Mouse (Mus musculus) kidney, postnatal 36 days (tissue): ENCODE data around the gene Gstm2.
"Not testable (repeated sequence)": the region's sequence is repeated elsewhere in the genome, so short reads cannot be mapped to it uniquely, and the experiment has no call there.

Source experiments
- DNase-seq, 2 experiments: peaks; one replicate each; pipeline ENCODE4 v3.0.0; 2021 to 2022; ENCODE audit warnings: mixed read lengths in 2 of 2

Gstm2 gene

GRCm38 (mm10) chr3:107995974-107996373 is 9.7 kb upstream of the Gstm2 start:
- DNase-seq: not testable (repeated sequence)

- not testable (repeated sequence) for DNase-seq
These were observed 1.1 kb downstream of the Gstm2 start for GRCm38 (mm10) chr3:107985141-107985540.

GRCm38 (mm10) chr3:107984471-107984870 is 1.8 kb downstream of the Gstm2 start:
- no peak for DNase-seq

DNA sequence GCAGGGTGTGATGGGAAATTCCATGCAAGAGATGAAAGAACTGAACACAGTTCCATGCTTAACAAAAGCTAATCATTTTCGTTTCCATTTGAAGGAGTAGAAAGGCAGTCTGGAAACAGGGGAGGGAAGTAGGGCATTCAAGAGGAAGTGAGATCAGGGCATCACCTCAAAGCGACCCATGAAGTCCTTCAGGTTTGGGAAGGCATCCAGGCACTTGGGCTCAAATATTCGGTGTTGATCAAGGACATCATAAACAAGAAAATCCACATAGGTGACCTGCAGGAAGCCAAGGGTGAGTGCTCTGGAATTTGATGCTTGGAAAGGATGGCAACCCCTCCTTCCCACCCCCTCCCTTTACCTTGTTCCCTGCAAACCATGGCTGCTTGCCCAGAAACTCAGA is 2.5 kb downstream of the Gstm2 start:
- peak in 1 of 2 experiments; percentile 18 for DNase-seq

- DNase-seq: no peak
These were observed 3.5 kb downstream of the Gstm2 start for GRCm38 (mm10) chr3:107982726-107983125.

DNA sequence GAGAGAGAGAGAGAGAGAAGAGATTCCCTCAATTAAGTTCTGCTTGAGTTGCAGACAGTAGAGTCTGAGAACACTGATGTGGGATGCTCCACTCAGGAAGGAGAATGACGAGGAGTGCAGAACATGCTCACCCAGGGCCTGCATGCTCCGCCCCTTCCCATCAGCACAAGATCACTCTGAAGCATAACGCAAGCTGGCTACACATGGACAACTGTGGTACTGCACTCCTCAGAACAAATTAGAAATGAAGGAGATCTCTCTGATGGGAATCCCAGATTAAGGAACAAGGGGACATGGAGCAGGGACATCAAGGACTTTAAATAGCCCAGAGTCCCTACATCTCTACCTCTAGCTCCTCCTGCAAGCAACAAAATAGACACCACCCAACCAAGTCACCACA is 5.0 kb downstream of the Gstm2 start:
- no peak for DNase-seq

DNA sequence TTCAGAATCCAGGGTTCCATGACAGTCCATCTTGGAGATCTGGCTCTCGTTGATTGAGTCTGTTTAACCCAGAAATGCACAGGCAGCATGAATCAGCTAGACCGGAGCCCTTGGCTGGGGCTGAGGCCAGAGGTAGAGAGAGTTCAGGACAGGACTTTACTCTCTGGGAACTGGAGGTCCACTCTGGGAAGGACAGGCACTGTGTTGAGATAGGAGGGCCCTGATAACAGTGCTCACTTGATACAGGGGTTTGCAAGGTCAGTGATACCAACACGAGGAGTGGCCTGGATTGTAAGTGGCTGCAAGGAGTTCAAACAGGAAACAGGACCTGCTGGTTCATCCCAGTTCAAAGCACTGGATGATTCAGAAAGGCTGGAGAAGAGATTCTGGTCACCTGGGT is 8.6 kb downstream of the Gstm2 start:
- DNase-seq: no peak

- no peak for DNase-seq
These were observed 12.0 kb downstream of the Gstm2 start for GRCm38 (mm10) chr3:107974237-107974636.

GRCm38 (mm10) chr3:107972070-107972469 is 14.2 kb downstream of the Gstm2 start:
- no peak for DNase-seq

- DNase-seq: not testable (repeated sequence)
These were observed 15.2 kb downstream of the Gstm2 start for GRCm38 (mm10) chr3:107971101-107971500.

- DNase-seq: no peak
These were observed 17.4 kb downstream of the Gstm2 start, which contains the start of gene Gstm3 for GRCm38 (mm10) chr3:107968724-107969395. Gene Gstm3, minus strand, starts transcription at chr3:107969283.

- DNase-seq: no peak
These were observed 19.6 kb downstream of the Gstm2 start for GRCm38 (mm10) chr3:107966631-107967030.

- DNase-seq: no peak
These were observed 20.7 kb downstream of the Gstm2 start for GRCm38 (mm10) chr3:107965592-107965991.

DNA sequence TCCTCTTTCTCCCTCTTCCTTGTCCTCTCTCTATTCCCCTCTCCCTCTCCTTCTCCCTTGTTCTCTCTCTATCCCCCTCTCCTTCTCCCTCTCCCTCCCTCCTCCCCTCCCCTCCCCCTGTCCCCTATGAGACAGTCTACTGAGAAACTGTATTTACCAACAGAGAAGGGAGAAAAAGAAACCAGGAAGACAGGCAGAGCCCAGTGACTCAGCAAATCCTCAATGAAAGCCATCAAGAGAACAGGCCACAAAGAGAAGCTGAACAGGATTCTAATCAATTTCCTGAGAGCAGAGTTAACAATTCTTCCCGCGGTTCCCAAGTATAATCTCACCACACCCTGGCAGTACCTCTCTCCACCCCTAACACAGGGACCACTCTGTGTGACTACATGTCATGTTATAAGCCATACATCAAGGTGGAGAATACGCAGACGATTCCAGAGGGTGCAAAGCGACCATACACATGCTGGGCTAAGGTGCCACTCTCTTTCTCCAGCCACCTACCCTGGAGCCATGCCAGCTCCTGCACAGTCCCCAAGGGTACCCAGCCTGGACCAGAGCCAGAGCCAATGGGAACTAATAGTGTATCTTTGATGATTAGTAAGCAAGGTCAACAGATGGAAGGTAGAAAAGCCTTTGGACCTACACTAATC is 21.5 kb downstream of the Gstm2 start:
- DNase-seq: no peak

- DNase-seq: no peak
These were observed 22.2 kb downstream of the Gstm2 start for GRCm38 (mm10) chr3:107964026-107964425.

- not testable (repeated sequence) for DNase-seq
These were observed 31.0 kb downstream of the Gstm2 start for GRCm38 (mm10) chr3:107955260-107955659.

- no peak for DNase-seq
These were observed 32.3 kb downstream of the Gstm2 start for GRCm38 (mm10) chr3:107953906-107954305.

- peak; percentile 72 to 90 for DNase-seq
These were observed 32.9 kb downstream of the Gstm2 start for GRCm38 (mm10) chr3:107953328-107953755.

- DNase-seq: no peak
These were observed 35.7 kb downstream of the Gstm2 start for GRCm38 (mm10) chr3:107950531-107950930.

DNA sequence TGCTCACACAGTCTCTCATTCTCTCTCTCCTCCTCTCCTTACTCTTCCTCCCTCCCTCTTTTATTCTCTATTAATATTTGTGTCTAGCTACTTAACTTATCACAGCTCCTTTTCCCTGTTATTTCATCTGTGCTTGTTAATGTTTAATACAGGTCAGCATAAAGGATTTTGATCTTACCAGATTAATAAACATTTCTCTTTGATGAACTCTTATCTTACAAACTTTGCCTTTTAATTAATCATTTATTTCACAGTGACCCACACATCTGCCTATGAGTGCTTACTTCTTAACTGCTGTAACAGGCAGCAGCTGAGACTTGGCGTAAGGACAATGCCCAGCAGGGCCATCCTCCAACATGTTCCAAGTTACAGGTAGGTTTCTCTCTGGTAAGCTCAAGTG is 36.8 kb downstream of the Gstm2 start:
- DNase-seq: not testable (repeated sequence)

- DNase-seq: peak in 1 of 2 experiments; percentile 43
These were observed 40.5 kb downstream of the Gstm2 start for GRCm38 (mm10) chr3:107945729-107946128.

DNA sequence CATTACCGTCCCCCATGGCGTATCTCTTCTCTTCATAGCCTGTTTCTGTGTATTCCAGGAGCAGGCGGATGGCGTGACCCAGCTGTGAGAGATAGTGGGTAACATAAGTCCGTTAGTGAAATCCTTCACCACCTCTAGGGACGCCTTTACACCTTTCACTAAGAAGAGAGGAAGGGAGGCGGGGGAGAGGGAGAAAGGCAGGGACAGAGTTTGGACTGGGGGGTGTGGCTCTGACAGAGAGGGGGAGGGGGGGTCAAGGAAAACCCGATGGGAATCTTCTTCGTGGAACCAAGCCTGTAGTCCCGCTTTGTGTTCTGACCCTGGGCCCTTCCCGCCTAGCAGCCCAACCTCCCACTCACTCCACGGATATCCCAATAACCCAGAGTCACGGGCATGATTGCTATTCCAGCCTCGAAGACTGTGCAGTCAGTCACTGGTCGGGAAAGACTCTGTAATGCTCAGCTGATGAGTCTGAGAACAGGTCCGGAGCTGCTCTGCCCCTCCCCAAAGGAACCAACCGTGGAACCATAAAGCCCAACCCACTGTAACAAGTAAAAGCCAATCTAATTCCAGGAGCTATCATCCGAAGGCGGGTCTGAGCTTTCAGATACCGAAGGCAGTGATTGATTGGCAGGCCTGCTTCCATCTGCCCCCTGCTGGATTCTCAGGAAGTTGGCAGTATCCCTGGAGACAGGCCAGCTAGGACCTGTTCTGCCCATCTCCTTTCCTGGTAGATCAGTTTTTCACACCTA is 42.8 kb downstream of the Gstm2 start, which contains the start of gene Gstm6:
Gstm6 (minus strand) TSS at position 511 of the 752 bp plus-strand sequence.
- DNase-seq: peak; percentile 62 to 71

- no peak for DNase-seq
These were observed 45.0 kb downstream of the Gstm2 start for GRCm38 (mm10) chr3:107941261-107941660.
